Mouse (Mus musculus) adrenal gland (tissue): ENCODE results near the gene Washc1.
"Not testable (repeated sequence)": the region's sequence is repeated elsewhere in the genome, so short reads cannot be mapped to it uniquely, and the experiment has no call there.

Experiments used
- intact Hi-C: fragments of 180-260 bp; cut with DNase I; formaldehyde crosslinking; loops from one replicate; pipeline ENCODE4 v1.15.1; 2025

Washc1 gene

DNA sequence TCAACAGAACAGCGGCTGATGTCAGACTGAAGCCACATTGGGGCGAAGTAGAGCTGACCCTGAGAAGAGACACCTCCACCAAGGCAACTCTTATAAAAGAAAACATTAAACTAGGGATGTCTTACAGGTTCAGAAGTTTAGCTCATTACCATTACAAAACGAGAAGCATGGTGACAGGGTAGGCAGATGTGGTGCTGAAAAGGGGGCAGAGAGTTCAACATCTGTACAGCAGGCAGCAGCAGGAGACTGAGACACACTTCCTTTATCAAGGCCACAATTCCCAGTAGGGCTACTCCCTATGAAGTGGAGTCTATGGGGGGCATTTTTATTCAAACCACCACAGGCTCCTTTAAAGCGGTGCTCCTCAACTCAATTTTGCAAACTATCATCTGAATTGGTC lies 3.1 kb upstream of the Washc1 start:
- intact Hi-C loops, result loop anchor here (5.0 to 10.0 kb wide), 2 partner anchors 153 to 236 kb away; partner anchors contain the start of gene Twsg1

DNA sequence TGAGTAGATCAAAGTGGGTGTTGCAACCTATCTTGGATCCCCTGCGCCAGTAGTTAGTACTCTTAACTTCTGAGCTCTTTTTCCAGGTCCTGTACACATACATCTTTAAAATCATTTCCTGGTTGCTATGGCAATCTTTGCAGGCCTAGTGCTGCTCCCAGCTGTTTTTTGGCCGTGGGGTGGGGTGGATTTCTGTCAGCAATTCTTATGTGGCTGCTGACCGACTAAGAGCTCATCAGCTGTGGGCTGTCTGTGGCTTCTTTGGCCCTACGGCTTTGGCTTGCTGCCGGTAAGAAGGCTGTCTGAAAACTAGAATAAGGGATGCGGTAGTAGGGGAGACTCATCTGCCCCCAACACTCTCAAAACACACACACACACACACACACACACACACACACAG lies 599 bp upstream of the Washc1 start:
- intact Hi-C loops, result no loop called here

DNA sequence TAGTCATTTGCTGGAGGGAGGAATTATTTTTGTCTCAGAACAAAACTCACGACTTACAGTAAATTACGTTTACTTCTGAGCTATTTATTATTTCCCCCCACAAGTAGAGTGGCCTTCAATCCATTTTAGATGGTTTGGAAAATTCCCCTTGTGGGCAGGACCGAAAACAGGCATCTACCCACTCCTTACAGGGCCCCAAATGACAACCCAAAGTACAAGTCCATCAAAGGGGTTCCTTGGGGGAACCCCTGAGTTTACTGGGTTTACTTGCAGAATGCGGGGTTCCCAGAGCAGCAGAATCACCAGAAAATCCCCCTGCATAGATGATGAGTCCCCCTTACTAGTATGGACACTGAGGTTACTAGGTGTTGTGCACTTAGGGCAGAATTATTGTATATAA lies 821 bp downstream of the Washc1 start:
- intact Hi-C loops, result no loop called here

DNA sequence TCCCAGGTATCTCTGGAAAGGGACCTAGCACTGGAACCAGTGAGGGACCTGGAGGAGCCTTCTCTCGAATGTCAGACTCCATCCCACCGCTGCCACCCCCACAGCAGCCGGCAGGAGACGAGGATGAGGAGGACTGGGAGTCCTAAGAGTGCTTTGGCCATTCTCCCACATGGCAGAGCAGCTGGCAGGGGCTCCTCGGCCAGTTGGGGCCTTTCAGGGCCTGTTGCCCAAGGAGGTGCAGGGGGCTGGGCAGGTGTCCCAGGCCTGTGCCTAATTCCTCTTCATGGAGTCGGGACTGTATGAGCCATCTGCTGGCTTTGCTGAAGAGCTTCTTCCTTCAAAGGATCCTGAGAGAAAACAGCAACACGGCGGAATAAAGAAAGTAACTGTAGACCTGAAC lies 7.6 kb downstream of the Washc1 start:
- intact Hi-C loops, result no loop called here

DNA sequence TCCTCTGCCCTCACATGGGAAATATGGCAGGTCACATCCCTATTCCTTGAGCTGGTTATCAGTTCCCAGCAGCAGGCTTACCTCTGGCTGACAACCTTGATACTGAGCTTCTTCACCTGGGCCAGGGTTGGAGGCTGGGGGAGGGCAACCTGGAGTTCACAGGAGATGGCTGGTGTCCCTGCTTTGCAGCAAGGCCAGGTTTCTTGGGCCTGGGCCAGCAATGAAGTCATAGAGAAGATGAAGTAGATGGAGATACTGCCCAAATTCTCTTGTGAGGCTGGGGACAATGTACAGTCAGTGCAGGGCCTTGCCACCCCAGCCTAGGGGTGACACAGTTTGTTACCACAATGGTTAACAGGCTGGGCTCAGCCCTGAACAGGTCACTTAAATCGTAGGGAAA lies 9.4 kb downstream of the Washc1 start:
- intact Hi-C loops, result no loop called here

DNA sequence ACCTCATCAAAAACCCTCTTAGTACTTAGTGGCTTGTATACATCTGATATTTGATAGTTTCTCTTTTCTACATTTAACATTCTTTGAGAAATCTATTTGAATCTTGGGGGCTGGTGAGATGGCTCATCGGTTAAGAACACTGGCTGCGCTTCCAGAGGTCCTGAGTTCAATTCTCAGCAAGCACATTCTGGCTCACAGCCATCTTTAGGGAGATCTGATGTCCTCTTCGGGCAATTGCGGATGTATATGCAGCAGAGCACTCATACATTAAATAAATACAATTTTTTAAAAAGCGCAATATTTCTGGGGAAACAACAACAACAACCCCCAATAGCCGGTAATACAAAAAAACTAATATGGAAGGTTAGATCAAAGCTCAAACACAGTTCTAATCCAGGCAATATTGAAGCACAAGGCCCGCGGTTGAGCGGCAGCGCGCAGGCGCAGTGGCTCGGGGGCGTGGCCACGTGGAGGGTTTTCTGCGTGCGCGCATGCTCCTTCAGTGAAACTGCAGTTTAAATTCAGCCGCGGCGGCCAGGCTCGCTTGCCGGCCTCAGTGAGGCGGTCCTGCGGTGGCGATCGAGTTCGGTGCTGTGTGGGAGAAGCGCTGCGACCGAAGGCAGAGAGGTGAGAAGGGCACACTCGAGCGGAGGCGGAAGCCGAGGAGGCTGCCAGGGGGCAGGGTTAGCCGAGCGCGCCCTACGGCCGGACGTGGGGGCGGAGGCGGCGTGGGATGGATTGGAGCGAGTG lies 11.9 kb downstream of the Washc1 start, which contains the start of gene Ddx11:
Gene Ddx11 (plus strand): TSS at position 455 of the 750 bp plus-strand sequence.
- intact Hi-C loops, result no loop called here

DNA sequence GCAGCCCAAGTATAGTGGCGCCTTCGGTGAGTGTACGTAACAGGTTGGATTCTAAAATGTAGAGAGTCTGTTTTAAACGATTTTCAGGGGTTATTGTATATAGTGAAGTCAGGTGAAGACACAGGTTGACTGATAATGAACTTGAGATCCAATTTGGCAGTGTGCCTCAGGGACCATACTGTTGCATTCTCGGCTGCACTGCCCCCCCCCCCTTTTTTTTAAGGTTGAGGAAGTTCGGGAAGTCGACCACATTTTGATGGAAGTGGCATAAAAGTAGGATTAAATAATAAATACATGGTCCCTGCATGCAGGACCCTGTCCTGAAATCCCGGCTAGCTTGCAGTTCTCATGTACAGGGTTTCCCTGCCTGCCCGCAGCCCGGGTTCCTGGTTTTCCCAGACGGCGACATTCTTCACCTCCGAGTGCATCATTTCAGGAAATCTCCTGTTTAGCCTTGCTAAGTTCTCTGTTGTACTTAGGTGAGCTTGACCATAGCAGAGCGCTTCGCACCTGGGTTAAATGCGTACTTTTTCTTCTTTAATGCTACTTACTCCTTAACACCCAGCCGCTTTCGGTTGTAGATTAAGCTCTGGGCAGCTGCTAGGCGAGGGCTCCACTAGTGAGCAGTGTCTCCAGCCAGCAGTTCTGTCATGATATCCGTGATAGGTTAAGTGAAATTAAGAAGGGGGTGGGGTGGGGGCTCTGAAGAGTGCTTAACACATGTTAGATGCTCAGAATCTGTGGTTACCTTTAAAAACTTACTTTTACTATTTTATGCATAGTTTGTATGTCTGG lies 12.7 kb downstream of the Washc1 start:
- intact Hi-C loops, result no loop called here

DNA sequence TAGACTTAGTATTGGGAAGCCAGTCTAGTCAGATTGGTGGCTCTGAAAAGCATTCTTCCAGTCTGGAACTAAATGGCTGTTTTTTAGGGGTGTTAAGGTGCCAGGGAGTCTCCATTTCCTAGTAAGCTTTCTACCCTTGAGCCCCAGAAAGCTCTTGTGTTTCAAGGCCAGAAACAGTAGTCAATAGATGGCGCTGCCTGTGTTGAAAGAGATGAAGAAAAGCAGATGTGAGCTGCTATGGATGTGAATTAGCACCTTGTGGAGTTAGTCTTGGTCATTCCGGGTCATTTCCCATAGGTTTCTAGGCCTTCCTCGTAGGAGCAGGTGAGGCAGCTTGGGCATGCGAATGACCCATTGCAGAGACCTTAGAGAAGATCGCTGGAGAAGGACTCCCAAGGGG lies 13.9 kb downstream of the Washc1 start:
- intact Hi-C loops, result no loop called here

DNA sequence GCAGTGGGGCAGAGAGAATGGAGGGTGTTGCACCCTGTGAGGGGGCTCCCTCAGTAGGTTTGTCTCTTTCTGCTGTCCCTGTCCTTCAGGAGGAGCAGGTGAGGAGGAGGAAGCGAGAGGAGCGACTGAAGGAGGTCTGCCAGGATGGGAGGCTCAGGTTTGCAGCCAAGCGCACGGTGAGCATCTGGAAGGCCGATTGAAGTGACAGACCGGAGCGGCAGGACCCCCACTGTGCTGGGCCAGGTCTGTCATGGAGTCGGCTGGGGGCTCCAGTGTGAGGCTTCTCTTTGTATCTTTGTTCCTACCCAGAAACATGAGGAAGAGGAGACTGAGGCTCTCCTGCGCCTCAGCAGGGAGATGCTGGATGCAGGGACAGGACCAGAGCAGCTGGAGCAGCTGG lies 19.0 kb downstream of the Washc1 start:
- intact Hi-C loops, result no loop called here

DNA sequence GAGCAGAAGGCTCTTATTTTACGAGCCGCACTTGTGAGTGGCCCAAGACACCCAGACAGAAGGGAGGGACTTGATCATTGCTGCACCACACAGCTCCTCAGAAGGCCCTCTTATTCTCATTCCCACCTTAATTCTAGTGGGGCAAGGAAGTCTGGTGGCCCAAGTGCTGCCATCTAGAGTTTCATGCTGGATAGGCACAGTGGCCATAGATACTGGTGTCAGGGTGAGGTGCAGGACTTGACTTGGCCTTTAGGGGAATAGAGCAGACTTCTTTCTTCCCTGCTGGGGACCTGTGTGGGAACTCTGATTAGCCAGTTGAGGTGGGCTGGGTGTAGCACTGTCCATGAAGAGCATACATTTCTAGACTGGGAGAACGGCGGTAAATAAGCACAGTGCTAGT lies 19.9 kb downstream of the Washc1 start:
- intact Hi-C loops, result no loop called here

DNA sequence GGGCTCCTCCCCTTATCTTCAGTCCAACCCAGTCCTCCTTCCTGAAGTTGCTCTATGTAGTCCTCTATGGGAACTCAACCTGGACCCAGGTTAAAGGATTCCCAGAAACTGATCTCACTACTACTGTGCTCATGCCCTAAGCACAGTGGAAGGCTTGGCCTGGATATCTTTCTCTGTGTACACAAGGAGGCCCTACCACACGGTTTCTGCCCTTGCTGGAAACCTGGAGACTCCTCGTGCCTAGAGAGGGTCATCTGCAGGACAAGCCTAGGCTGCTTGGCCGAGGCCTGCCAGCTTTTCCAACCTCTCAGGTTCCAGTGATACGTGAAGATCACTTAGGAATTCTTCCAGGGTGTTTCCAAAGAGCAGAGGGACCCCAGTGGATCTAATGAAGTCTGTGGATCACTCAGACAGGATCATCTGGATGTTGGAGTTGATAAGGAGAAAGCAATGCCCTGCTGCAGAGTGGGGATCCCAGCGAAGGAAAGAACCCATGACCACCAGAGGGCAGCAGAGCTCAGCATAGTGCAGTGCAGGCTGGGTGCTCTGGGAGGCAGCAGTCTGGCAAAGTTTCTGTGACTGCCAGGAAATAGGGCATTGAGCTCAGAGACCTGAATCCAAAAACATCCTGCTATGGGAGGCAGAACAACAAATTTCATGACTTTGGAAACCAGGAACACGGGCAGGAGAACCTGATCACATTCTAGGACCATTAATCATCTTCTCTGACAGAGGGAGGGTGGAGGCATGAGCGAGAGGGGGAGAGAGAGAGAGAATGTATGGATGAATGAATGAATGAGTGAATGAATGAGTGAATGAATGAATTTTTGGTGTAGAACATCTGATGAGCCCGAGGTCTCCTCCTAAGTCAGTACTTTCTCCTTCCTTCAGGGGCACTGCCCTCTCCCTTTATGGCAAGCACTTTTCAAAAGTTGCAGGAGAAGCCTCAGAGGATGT lies 41.6 kb downstream of the Washc1 start:
- intact Hi-C loops, result not testable (repeated sequence)

DNA sequence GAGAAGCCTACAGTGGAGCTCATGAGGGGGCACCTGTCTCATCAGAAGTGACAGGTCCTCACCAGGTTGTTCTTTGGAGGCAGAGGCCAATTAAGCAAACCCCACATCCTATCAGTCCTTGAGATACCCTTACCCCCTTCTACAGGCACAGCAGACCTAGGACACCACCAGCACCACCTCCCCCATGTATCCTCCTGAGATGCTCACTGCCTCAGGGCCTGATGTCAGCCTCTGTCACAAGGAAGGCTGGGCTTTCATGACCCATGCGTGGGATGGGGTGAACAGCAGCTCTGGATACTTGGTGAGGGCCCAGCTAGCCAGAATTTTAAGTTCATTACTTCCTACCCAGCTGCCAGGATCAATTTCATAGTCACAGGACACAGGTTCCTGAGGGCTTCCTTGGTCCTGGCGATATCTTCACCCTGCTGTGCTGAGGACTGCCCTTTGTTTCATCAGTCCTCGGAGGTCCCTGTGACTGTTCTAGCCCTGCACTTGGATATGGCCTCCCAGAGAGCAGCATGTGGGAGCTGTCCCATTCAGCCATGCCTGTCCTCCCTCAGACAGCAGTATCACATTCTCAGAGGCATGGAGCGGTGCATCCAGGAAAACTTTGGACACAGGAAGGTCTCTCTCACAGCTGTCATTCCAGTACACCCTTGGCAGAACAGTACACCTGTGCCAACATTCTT lies 42.5 kb downstream of the Washc1 start:
- intact Hi-C loops, result not testable (repeated sequence)

DNA sequence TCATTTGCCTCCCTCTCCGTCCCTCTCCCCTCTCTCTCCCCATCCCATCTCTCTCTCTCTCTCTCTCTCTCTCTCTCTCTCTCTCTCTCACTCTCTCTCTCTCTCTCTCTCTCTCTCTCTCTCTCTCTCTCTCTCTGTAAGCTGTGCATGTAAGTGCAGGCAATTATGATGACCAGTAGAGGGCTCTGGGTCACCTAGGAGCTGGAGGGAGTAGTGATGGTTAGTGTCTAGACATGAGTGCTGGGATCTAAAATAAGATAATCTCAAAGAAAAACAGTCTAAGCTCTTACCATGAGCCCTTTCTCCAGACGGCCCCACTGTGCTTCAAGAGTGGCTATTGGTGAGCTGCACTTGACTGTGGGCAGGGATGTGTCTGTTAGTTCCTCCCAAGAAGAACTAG lies 43.5 kb downstream of the Washc1 start:
- intact Hi-C loops, result loop anchor here (5.0 kb wide), 1 partner anchor 57 kb away; no protein-coding TSS in a partner anchor

DNA sequence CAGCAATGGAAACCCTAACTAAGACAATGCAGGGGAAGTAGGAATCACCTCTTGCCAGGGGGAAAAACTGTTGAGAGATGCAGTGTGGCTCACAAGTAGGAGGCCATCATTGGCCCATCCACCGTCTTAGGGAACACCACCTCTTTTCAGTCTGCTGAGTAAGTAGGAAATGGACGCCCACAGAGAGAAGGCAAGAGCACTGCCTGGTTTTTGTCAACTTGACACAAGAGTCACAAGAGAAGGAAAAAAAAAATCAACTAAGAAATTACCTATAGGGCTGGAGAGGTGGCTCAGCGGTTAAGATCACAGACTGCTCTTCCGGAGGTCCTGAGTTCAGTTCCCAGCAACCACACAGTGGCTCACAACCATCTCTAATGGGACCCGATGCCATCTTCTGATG lies 46.9 kb downstream of the Washc1 start:
- intact Hi-C loops, result loop anchor here (5.0 kb wide), 1 partner anchor 54 kb away; no protein-coding TSS in a partner anchor

DNA sequence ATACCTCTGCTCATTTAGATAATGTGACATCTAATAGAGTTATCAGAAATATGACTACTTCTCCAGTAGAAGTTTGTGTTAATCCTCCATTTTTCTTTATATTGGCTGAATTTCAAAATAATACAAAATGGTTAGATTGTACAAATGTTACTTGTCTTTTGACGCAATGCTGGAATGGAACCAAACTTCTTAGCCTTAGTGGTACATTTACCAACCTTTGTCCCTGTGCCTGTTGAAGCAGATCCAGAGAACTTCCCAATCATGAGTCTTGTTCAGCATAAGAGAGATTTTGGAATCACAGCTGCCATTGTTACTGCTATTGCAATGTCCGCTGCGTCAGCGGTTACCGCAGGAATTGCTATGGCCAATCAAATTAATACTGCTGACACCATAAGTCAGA lies 55.8 kb downstream of the Washc1 start:
- intact Hi-C loops, result not testable (repeated sequence)
